Mouse (Mus musculus) heart, postnatal 4 days (tissue): ENCODE results near the gene Sectm1b. TPM values are rescaled to one million over a fixed set of nuclear protein-coding genes. Genes with fewer than 3 reads are reported as not detected.
"Not testable (repeated sequence)": the region's sequence is repeated elsewhere in the genome, so short reads cannot be mapped to it uniquely, and the experiment has no call there.

Source experiments
- DNase-seq: peaks from one replicate; pipeline ENCODE4 v3.0.0; 2021
- total RNA-seq, 2 experiments: library from RNA; stranded (reverse); gene quantifications; 2 replicates each; pipeline ENCODE4 v1.2.3; 2021

Gene Sectm1b
- total RNA-seq, 2 experiments from 2014 or later = not detected

GRCm38 (mm10) chr11:121067895-121068294, 4.5 kb upstream of the Sectm1b start:
- no peak for DNase-seq

GRCm38 (mm10) chr11:121064197-121064596, 828 bp upstream of the Sectm1b start:
- DNase-seq = no peak

GRCm38 (mm10) chr11:121061615-121062014, 1.8 kb downstream of the Sectm1b start:
- DNase-seq = no peak

- DNase-seq = not testable (repeated sequence)
Measured at GRCm38 (mm10) chr11:121060401-121061067, 2.8 kb downstream of the Sectm1b start.

- no peak for DNase-seq
Measured at GRCm38 (mm10) chr11:121059471-121059870, 3.9 kb downstream of the Sectm1b start.

GRCm38 (mm10) chr11:121058956-121059355, 4.4 kb downstream of the Sectm1b start:
- DNase-seq = no peak

- no peak for DNase-seq
Measured at GRCm38 (mm10) chr11:121058122-121058521, 5.2 kb downstream of the Sectm1b start.

GRCm38 (mm10) chr11:121056536-121057236, 6.7 kb downstream of the Sectm1b start:
- DNase-seq = no peak

GRCm38 (mm10) chr11:121053536-121053935, 9.8 kb downstream of the Sectm1b start:
- peak; percentile 91 for DNase-seq

- DNase-seq = no peak
Measured at GRCm38 (mm10) chr11:121052387-121052786, 11.0 kb downstream of the Sectm1b start.

GRCm38 (mm10) chr11:121051793-121052192, 11.6 kb downstream of the Sectm1b start:
- no peak for DNase-seq

GRCm38 (mm10) chr11:121049840-121050239, 13.5 kb downstream of the Sectm1b start:
- DNase-seq = no peak

GRCm38 (mm10) chr11:121047826-121048399, 15.5 kb downstream of the Sectm1b start:
- no peak for DNase-seq

GRCm38 (mm10) chr11:121045286-121045685, 18.1 kb downstream of the Sectm1b start:
- DNase-seq = no peak

- DNase-seq = not testable (repeated sequence)
Measured at GRCm38 (mm10) chr11:121043025-121043424, 20.3 kb downstream of the Sectm1b start.

GRCm38 (mm10) chr11:121042480-121042879, 20.9 kb downstream of the Sectm1b start:
- no peak for DNase-seq

GRCm38 (mm10) chr11:121041636-121042035, 21.7 kb downstream of the Sectm1b start:
- no peak for DNase-seq

GRCm38 (mm10) chr11:121041212-121041611, 22.2 kb downstream of the Sectm1b start:
- peak; percentile 91 for DNase-seq

GRCm38 (mm10) chr11:121039302-121039701, 24.1 kb downstream of the Sectm1b start, which contains the start of gene Cd7:
Cd7 (minus strand) TSS chr11:121039418.
- DNase-seq = no peak

GRCm38 (mm10) chr11:121038366-121039240, 24.8 kb downstream of the Sectm1b start:
- DNase-seq = no peak

GRCm38 (mm10) chr11:121033118-121033517, 30.3 kb downstream of the Sectm1b start:
- DNase-seq = no peak

GRCm38 (mm10) chr11:121027259-121027658, 36.1 kb downstream of the Sectm1b start:
- DNase-seq = no peak

GRCm38 (mm10) chr11:121024163-121024562, 39.2 kb downstream of the Sectm1b start:
- no peak for DNase-seq
